Mouse (Mus musculus) liver, embryonic 14.5 days (tissue): ENCODE measurements around the gene Hist4h4. TPM values are rescaled to one million over a fixed set of nuclear protein-coding genes. Genes with fewer than 3 reads are reported as not detected.

Source experiments
- ATAC-seq: fragments of 200-750 bp; cut with Nextera tagmentation; 2 replicates; pipeline ENCODE4 v1.8.0; 2017; ENCODE audit warnings: moderate number of reproducible peaks, mild to moderate bottlenecking, moderate library complexity; ENCODE audit not compliant: insufficient read depth
- DNase-seq, 3 experiments: peaks; one replicate each; pipeline ENCODE4 v3.0.0-alpha.2; 2012 to 2013; ENCODE audit warnings: low read depth in 3 of 3, low spot score in 3 of 3
- H3K27ac ChIP-seq: fragments of 300-500 bp; sonication (generic); 2 replicates; pipeline ENCODE4 v1.5.1; 2014; ENCODE audit warnings: moderate library complexity, mild to moderate bottlenecking, control low read depth, inconsistent platforms
- H3K27me3 ChIP-seq: fragments of 300-500 bp; sonication (generic); 2 replicates; pipeline ENCODE4 v1.6.1; 2014; ENCODE audit warnings: mild to moderate bottlenecking, low read length, moderate library complexity; ENCODE audit not compliant: control insufficient read depth, insufficient read depth
- H3K36me3 ChIP-seq: fragments of 300-500 bp; sonication (generic); replicated peaks from 2 replicates; pipeline ENCODE4 v1.6.1; 2014; ENCODE audit warnings: low read depth; ENCODE audit not compliant: control insufficient read depth, insufficient read depth
- H3K4me1 ChIP-seq, 2 experiments: fragments of 200-500 bp in 1 of 2; fragments of 300-500 bp in 1 of 2; sonication (generic) in 1 of 2; replicated peaks; 2 replicates each; pipeline ENCODE4 v1.6.1; 2012 to 2014; ENCODE audit warnings: antibody characterized with exemption in 1 of 2, inconsistent platforms in 1 of 2, low read length in 1 of 2; ENCODE audit not compliant: control insufficient read depth in 2 of 2, insufficient read depth in 2 of 2
- H3K4me2 ChIP-seq: fragments of 300-500 bp; sonication (generic); 2 replicates; pipeline ENCODE4 v1.6.1; 2014; ENCODE audit warnings: low read depth, mild to moderate bottlenecking, control low read depth, moderate library complexity
- H3K4me3 ChIP-seq, 2 experiments: fragments of 200-500 bp in 1 of 2; fragments of 300-500 bp in 1 of 2; sonication (generic) in 1 of 2; 2 replicates each; pipeline ENCODE4 v1.5.1; 2012 to 2014; ENCODE audit warnings: low read depth in 2 of 2, low read length in 2 of 2, mild to moderate bottlenecking in 2 of 2, control low read depth in 1 of 2, inconsistent platforms in 1 of 2, moderate library complexity in 1 of 2; ENCODE audit not compliant: insufficient read depth in 1 of 2
- H3K9ac ChIP-seq: fragments of 300-500 bp; sonication (generic); replicated peaks from 2 replicates; pipeline ENCODE4 v1.6.1; 2014; ENCODE audit warnings: mild to moderate bottlenecking, control low read depth, moderate library complexity
- H3K9me3 ChIP-seq: fragments of 300-500 bp; sonication (generic); 2 replicates; pipeline ENCODE4 v1.6.1; 2016; ENCODE audit warnings: low read length, mixed read lengths; ENCODE audit not compliant: control insufficient read depth
- CTCF ChIP-seq: IDR thresholded peaks from 2 replicates; pipeline ENCODE4 v1.5.1; 2016; ENCODE audit warnings: antibody characterized with exemption, low read depth, control low read depth
- EP300 ChIP-seq: IDR thresholded peaks from 2 replicates; pipeline ENCODE4 v1.6.1; 2016; ENCODE audit warnings: antibody characterized with exemption, low read depth
- WGBS: fragments of 180-500 bp; shearing (Covaris S2); extraction: QIAGEN DNeasy Blood & Tissue Kit; methylation state at CpG from one replicate; pipeline ENCODE4 v1.1.7; 2014; ENCODE audit not compliant: insufficient replicate concordance; 5-methylcytosine and 5-hydroxymethylcytosine counted together
- polyA plus RNA-seq, 2 experiments: library from polyadenylated mRNA; depleted of rRNA in 1 of 2; stranded (reverse) in 1 of 2; unstranded in 1 of 2; fragments of >200 nt; fragmentation: Nextera tagmentation in 1 of 2; extraction: Ambion mirVana in 1 of 2; gene quantifications; 2 replicates each; pipeline versions ENCODE4 v1.2.1 to v1.2.3; 2012 to 2014

The Hist4h4 gene
- polyA plus RNA-seq, 2 experiments: 1.6 to 2.4 TPM

DNA sequence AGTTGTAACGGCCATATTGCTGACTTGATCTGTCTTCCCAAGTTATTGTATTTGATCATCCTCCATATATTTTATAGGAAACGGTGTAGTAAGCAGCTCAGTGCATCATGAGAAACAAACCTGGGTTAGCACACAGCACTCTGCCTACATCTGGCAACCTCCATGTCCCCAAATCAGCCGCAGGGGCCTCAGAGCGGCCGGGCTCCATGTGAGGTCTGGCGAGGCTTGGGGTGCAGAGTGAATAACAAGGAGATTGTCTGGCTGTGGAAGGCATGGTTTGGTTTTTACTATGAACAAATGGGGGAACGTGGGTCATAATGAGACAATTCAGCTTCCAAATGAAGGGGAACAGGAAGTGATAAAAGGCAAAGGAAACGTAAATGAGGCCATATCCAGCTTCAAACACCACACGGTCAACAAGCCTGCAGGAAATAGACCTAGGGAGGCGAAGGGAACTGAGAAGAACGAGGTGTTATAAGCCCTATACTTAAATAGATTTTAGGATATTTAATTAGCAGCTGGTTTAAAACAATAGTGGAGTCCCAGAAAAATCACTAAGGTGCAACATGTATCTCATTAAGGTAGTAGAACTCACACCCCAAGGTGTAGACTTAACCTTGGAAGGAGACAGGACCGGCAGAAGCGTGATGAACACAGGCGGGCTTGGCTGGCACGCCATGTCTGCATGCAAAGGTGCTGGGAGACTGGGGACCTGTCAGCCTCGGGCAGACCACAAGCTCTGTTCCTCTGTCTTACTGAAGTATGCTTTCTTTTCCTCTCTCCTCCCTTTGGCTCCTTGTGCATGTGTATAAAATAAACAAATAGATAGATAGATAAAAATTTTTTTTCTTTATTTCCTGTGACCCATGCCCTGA lies 11.1 kb downstream of the Hist4h4 start:
- no peaks in the 10 kb centered on the region for H3K9me3 ChIP-seq
- no peak for ATAC-seq

GRCm38 (mm10) chr6:136789391-136789971 lies 14.7 kb downstream of the Hist4h4 start:
- Histone ChIP-seq H3K27ac (no peak overlapping the region), H3K27me3 (peaks cover 6% of the 10 kb centered on the region; the same call in 1 of the 2 replicates), H3K4me2 (no peak overlapping the region), H3K4me1 (peaks cover 4 to 9% of the 10 kb centered on the region in 2 experiments; a peak in 3 of 4 replicates), H3K36me3 (no peaks in the 10 kb centered on the region), H3K4me3 (no peak overlapping the region), H3K9me3 (no peaks in the 10 kb centered on the region), H3K9ac (no peak overlapping the region)
- WGBS: 42% methylated on average over 5 of the region's 5 CpGs
- no peak for TF ChIP-seq EP300
- no peak for TF ChIP-seq CTCF
- no peak for ATAC-seq
- no peak for DNase-seq

More for the DNA sequence above, 11.1 kb downstream of the Hist4h4 start:
- Histone ChIP-seq H3K4me1 (peaks cover 16 to 30% of the 10 kb centered on the region in 2 experiments), H3K27me3 (peaks cover 6% of the 10 kb centered on the region; the same call in 1 of the 2 replicates), H3K36me3 (no peaks in the 10 kb centered on the region), H3K4me3 (peak overlapping the region in 1 of 2 experiments; percentile 47; a peak in 2 of 4 replicates), H3K27ac (no peak overlapping the region), H3K9ac (peak overlapping the region; percentile 59), H3K4me2 (peak overlapping the region; percentile 75)
- WGBS: 24% methylated on average over 16 of the region's 16 CpGs
- no peak for TF ChIP-seq EP300
- no peak for TF ChIP-seq CTCF
- no peak for DNase-seq

DNA sequence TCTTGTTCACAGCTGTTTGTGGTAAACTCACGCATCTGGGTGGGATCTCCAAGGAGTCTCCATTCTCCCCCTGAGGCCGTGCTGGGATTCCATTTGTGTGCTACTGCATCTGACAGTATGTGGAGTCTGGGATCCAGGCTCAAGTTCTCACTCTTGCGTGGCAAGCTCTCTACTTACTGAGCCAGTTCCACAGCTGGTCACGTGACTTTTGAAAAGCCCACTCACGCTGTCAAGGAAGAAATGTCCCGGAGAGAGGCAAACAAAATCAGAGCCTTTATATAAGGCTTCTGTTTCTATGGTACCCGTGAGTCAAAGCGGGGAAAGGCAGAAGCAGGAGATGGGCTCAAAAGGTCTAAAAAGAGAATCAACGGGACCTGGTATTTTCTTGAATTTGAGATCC lies 21.5 kb downstream of the Hist4h4 start:
- ATAC-seq: no peak
- H3K4me1 ChIP-seq: no peaks in the 10 kb centered on the region
- no peak overlapping the region for H3K4me3 ChIP-seq
- 70% methylated on average over 9 of the region's 9 CpGs for WGBS
- no peak overlapping the region for H3K9ac ChIP-seq
- no peaks in the 10 kb centered on the region for H3K9me3 ChIP-seq
- H3K27me3 ChIP-seq: no peaks in the 10 kb centered on the region; the same call in 1 of the 2 replicates
- no peak for TF ChIP-seq CTCF
- TF ChIP-seq EP300: no peak
- H3K27ac ChIP-seq: no peak overlapping the region
- no peak overlapping the region for H3K4me2 ChIP-seq
- DNase-seq: no peak
- H3K36me3 ChIP-seq: no peaks in the 10 kb centered on the region

GRCm38 (mm10) chr6:136782146-136782545 lies 22.1 kb downstream of the Hist4h4 start:
- Histone ChIP-seq H3K36me3 (no peaks in the 10 kb centered on the region), H3K9ac (no peak overlapping the region), H3K4me1 (no peaks in the 10 kb centered on the region), H3K27me3 (no peaks in the 10 kb centered on the region; the same call in 1 of the 2 replicates), H3K4me2 (no peak overlapping the region), H3K4me3 (no peak overlapping the region), H3K9me3 (no peaks in the 10 kb centered on the region), H3K27ac (no peak overlapping the region)
- WGBS: 74% methylated on average over 12 of the region's 12 CpGs
- no peak for DNase-seq
- ATAC-seq: no peak
- no peak for TF ChIP-seq CTCF
- TF ChIP-seq EP300: no peak

DNA sequence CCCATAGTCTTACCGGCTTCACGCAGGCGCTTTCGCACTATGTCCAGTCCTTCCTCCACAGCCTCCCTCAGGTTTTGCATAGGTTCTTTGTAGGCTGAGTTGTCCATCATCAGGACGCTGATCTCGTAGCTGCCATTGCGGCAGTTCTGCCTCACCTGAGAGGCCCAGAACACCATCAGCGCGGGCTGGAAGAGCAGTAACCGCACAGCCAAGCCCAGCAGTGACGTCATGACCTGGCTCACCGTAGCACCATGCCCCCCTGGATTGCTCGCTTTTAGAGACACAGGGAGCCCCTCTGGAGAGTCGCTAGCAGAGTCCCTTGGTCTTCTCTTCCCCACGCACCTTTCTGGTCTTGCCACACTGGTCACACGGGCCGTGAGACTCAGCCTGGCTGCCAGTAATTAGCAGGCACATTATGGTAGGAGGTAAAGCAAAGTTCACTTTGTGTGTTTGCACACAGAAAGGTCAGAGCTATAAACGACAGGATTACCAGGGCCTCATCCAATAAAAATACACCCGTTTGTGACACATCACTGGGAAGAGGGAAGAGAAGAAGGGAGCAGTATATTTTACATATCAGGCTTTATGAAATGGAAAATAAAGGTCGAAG lies 22.7 kb downstream of the Hist4h4 start, which contains the start of gene Gucy2c:
Gucy2c (minus strand) TSS at position 389 of the 610 bp plus-strand sequence.
- H3K9ac ChIP-seq: no peak within 1 kb of the TSS
- H3K4me2 ChIP-seq: no peak within 1 kb of the TSS
- no peak for DNase-seq
- no peaks in the 10 kb centered on the region; the same call in 1 of the 2 replicates for H3K27me3 ChIP-seq
- H3K4me1 ChIP-seq: no peaks in the 10 kb centered on the region
- TF ChIP-seq EP300 (no peak), CTCF (no peak)
- no peak within 1 kb of the TSS for H3K27ac ChIP-seq
- ATAC-seq: no peak
- H3K9me3 ChIP-seq: no peaks in the 10 kb centered on the region
- H3K4me3 ChIP-seq: no peak within 1 kb of the TSS
- 66% methylated on average over 20 of the region's 20 CpGs for WGBS
- no peaks in the 10 kb centered on the region for H3K36me3 ChIP-seq
